Mouse (Mus musculus) kidney, adult 2 months (tissue): ENCODE results near the gene Zfp511.

Experiments used
- CTCF ChIP-seq: fragments of 200-500 bp; conservative IDR thresholded peaks from 2 replicates; pipeline ENCODE4 v1.5.1; 2011; ENCODE audit warnings: low read depth, mild to moderate bottlenecking, control low read depth, low read length, moderate library complexity, mixed read lengths; ENCODE audit not compliant: insufficient read depth, insufficient read length
- POLR2A ChIP-seq: fragments of 200-500 bp; IDR thresholded peaks from one replicate; pipeline ENCODE4 v1.6.1; 2011; ENCODE audit warnings: low read depth, low read length, control low read depth

DNA sequence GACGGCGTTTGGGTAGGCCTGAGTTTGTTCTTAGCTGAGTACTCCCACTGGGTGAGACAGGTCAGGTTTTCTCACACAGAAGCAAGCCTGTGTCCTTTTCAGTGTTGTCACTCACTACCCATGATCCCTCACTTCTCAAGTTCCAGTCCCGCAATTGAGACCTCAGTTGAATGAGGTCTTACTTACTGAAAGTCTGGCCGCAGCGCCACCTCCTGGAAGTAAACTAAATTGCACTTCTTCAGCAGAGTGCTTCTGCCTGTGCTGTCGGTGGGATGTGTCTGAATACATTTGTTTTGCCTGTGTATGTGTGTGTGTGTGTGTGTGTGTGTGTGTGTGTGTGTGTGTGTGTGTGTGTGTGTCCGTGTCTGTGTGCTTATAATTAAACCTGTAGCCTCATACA, 26.9 kb downstream of the Zfp511 start:
- TF ChIP-seq CTCF (peak; percentile 80), POLR2A (no peak)
